ENCODE assay signal across 7 mouse cellular contexts in the genomic region with DNA sequence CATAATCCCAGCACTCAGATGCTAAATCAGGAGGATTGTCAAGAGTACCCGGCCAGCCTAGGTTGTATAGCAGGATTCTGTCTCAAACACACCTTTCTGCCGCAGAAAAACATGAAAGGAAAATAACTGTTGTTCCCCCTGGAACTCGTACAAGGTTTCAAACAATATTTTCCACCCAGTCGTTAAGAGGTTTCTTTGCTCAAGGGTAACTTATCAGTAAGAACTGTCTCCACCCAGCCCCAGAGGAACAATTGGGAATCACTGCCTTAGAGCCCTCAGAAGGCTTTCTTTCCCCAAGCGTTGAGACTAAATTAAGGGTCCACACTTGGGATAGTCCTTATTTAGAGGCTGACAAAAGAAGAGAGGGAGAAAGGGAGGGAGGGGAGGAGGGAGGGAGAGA. TPM values are rescaled to one million over a fixed set of nuclear protein-coding genes. Genes with fewer than 3 reads are reported as not detected.
DNase-seq lines count a peak whose midpoint lies in the region; ATAC-seq and TF ChIP-seq lines count a peak whose summit lies in the region.

No protein-coding gene starts in this region.

- TF ChIP-seq POLR2A in limb, embryonic 14.5 days (IDR thresholded peaks at IDR 0.05; ENCODE audit: borderline replicate concordance, extremely low read depth, insufficient read depth, insufficient read length): no peak

- peak overlapping the region; percentile 95 for H3K27ac ChIP-seq in neural tube, embryonic 11.5 days (ENCODE audit: low read depth, low read length)
- peak overlapping the region; percentile 99 for H3K27ac ChIP-seq in forebrain, embryonic 13.5 days
- H3K27ac ChIP-seq in limb, embryonic 14.5 days (replicated peaks; ENCODE audit: low read depth, low read length): peak overlapping the region; percentile 94

- no peak for DNase-seq in neural tube, embryonic 11.5 days (ENCODE audit: low spot score)
- DNase-seq in neural tube, embryonic 10.5 days (ENCODE audit: extremely low spot score, low spot score): no peak
- DNase-seq in limb, embryonic 14.5 days (ENCODE audit: low spot score): no peak
- peak; percentile 22 for DNase-seq in testis, postnatal 14 days (ENCODE audit: low spot score)
- DNase-seq in frontal cortex, postnatal 25 days (ENCODE audit: low spot score in 2 of 2): no peak

- ATAC-seq in neural tube, embryonic 11.5 days (ENCODE audit: insufficient read depth, low FRiP score, low TSS enrichment): no peak
- no peak for ATAC-seq in forebrain, embryonic 13.5 days
- ATAC-seq in limb, embryonic 14.5 days (ENCODE audit: low FRiP score, low read depth): no peak
- ATAC-seq in megakaryocyte progenitor cell, adult 5-6 weeks (replicated peaks; ENCODE audit: poor library complexity): no peak

- no peaks in the 10 kb centered on the region for H3K4me1 ChIP-seq in neural tube, embryonic 11.5 days (ENCODE audit: control insufficient read depth, insufficient read depth, low read length)
- H3K4me1 ChIP-seq in forebrain, embryonic 13.5 days: peaks cover 37% of the 10 kb centered on the region
- H3K4me1 ChIP-seq in limb, embryonic 14.5 days (ENCODE audit: control insufficient read depth, insufficient read depth, low read length): peaks cover 39% of the 10 kb centered on the region

- H3K9me3 ChIP-seq in neural tube, embryonic 11.5 days (ENCODE audit: control insufficient read depth, low read length): no peaks in the 10 kb centered on the region
- H3K9me3 ChIP-seq in forebrain, embryonic 13.5 days (replicated peaks): no peaks in the 10 kb centered on the region
- no peaks in the 10 kb centered on the region for H3K9me3 ChIP-seq in limb, embryonic 14.5 days (ENCODE audit: control insufficient read depth, low read length)

- H3K4me3 ChIP-seq in neural tube, embryonic 11.5 days (ENCODE audit: low read depth, low read length): no peak overlapping the region
- no peak overlapping the region for H3K4me3 ChIP-seq in forebrain, embryonic 13.5 days
- H3K4me3 ChIP-seq in limb, embryonic 14.5 days (replicated peaks; ENCODE audit: low read length): no peak overlapping the region

- no peak overlapping the region for H3K9ac ChIP-seq in neural tube, embryonic 11.5 days (ENCODE audit: low read length)
- peak overlapping the region; percentile 0; the same call in 1 of the 2 replicates for H3K9ac ChIP-seq in forebrain, embryonic 13.5 days
- no peak overlapping the region for H3K9ac ChIP-seq in limb, embryonic 14.5 days (ENCODE audit: low read depth, low read length, severe bottlenecking)

- no peaks in the 10 kb centered on the region for H3K27me3 ChIP-seq in neural tube, embryonic 11.5 days (ENCODE audit: control insufficient read depth, insufficient read depth, low read length)
- H3K27me3 ChIP-seq in forebrain, embryonic 13.5 days: no peaks in the 10 kb centered on the region
- no peaks in the 10 kb centered on the region for H3K27me3 ChIP-seq in limb, embryonic 14.5 days (ENCODE audit: control insufficient read depth, insufficient read depth, low read length)

- H3K4me2 ChIP-seq in neural tube, embryonic 11.5 days (ENCODE audit: low read depth): no peak overlapping the region
- H3K4me2 ChIP-seq in forebrain, embryonic 13.5 days: no peak overlapping the region
- no peak overlapping the region for H3K4me2 ChIP-seq in limb, embryonic 14.5 days (replicated peaks; ENCODE audit: low read depth, low read length, severe bottlenecking)

- 23% methylated on average over 5 of the region's 5 CpGs for WGBS in neural tube, embryonic 11.5 days
- 25% methylated on average over 5 of the region's 5 CpGs for WGBS in forebrain, embryonic 13.5 days
- WGBS in limb, embryonic 14.5 days: 29% methylated on average over 5 of the region's 5 CpGs

- no peaks in the 10 kb centered on the region for H3K36me3 ChIP-seq in neural tube, embryonic 11.5 days (ENCODE audit: control insufficient read depth, insufficient read depth, low read length)
- no peaks in the 10 kb centered on the region for H3K36me3 ChIP-seq in forebrain, embryonic 13.5 days (ENCODE audit: poor library complexity, severe bottlenecking)
- no peaks in the 10 kb centered on the region for H3K36me3 ChIP-seq in limb, embryonic 14.5 days (ENCODE audit: control insufficient read depth, insufficient read depth, low read length)

RNA-seq across cellular contexts. Expression of gene Atf7ip, which starts 34.4 kb away (rescaled TPM):
- 51.1 and 56.4 TPM in 2 replicates for polyA plus RNA-seq in neural tube, embryonic 11.5 days (2014; fragmentation: Nextera tagmentation; extraction: Ambion mirVana)
- 47.3 and 56.6 TPM in 2 replicates for polyA plus RNA-seq in forebrain, embryonic 13.5 days (2015; fragmentation: Nextera tagmentation; extraction: Ambion mirVana)
- 35.7 and 46.3 TPM in 2 replicates for polyA plus RNA-seq in limb, embryonic 14.5 days (2012; rRNA removed)
- 38.4 and 41.8 TPM in 2 replicates for polyA plus RNA-seq in limb, embryonic 14.5 days (2014; fragmentation: Nextera tagmentation; extraction: Ambion mirVana)
- total RNA-seq in megakaryocyte progenitor cell, adult 5-6 weeks (2015): 83.1 and 106 TPM in 2 replicates
- 30.1 and 39.4 TPM in 2 replicates for total RNA-seq in megakaryocyte progenitor cell, adult 5-6 weeks (2017)

RNA-seq across cellular contexts. Expression of gene E330021D16Rik, which starts 56.2 kb away (rescaled TPM):
- not detected in 2 replicates for polyA plus RNA-seq in neural tube, embryonic 11.5 days (2014; fragmentation: Nextera tagmentation; extraction: Ambion mirVana)
- not detected in 2 replicates for polyA plus RNA-seq in forebrain, embryonic 13.5 days (2015; fragmentation: Nextera tagmentation; extraction: Ambion mirVana)
- polyA plus RNA-seq in limb, embryonic 14.5 days (2012; rRNA removed): 0.08 TPM in 1 of 2 replicates, not detected in the other
- polyA plus RNA-seq in limb, embryonic 14.5 days (2014; fragmentation: Nextera tagmentation; extraction: Ambion mirVana): not detected in 2 replicates
- total RNA-seq in megakaryocyte progenitor cell, adult 5-6 weeks (2015): not detected in 2 replicates
- not detected in 2 replicates for total RNA-seq in megakaryocyte progenitor cell, adult 5-6 weeks (2017)
